Mouse (Mus musculus): ENCODE data around the gene Rapgefl1.

GRCm38 (mm10) chr11:98796515-98797216, 39.9 kb upstream of the Rapgefl1 start:
- TF ChIP-seq CTCF (conservative IDR thresholded peaks at IDR 0.05; ENCODE audit: low read length) = no peak
- TF ChIP-seq POU5F1 (IDR thresholded peaks at IDR 0.05; ENCODE audit: borderline replicate concordance, low read length) = no peak
